Mouse (Mus musculus): ENCODE results near the gene AC124108.1. TPM values are rescaled to one million over a fixed set of nuclear protein-coding genes. Genes with fewer than 3 reads are reported as not detected.

Gene AC124108.1
- polyA plus RNA-seq (2015; fragmentation: Nextera tagmentation; extraction: Ambion mirVana), result not detected in 2 replicates

DNA sequence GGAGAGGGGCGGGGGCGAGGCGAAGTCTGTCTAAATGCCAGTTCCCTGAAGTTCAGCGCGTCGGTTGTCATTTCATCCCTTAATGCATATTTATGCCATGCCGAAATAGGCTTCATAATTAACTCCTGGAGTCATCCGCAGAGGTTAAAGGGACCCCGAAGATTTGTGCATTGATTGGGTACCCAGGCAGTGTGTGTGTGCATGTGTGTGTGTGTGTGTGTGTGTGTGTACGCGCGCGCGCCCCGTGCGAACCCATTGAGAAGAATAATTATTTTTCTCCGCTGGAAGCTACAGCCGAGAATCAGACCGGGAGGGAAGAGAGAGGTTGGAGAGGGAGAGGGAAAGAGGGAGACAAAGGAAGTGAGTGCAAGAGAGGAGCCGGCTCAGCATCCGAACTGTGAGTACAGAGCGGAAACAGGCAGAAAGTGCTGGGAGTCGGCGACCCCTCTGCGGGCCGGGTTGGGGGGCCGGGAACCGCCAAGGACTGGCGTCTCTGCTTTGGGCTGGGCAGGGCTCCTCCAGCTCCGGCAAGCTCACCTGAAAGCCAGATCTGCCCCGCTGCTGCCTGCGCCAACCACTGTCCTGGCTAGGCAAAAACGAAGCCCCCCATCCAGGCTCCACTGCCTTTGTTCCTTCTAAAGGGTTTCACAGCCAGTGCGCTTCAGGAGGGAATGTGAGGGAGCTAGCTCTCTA is at the start of gene AC124108.1, which contains the start of gene Lemd1:
Gene AC124108.1, plus strand, starts transcription at position 365 of the 693 bp plus-strand sequence.
Gene Lemd1, plus strand, starts transcription at position 339 of the 693 bp plus-strand sequence.
- Histone ChIP-seq H3K27me3 (replicated peaks; ENCODE audit: control insufficient read depth, insufficient read depth, low read length) (peaks cover 72% of the 10 kb centered on the region), H3K4me2 (replicated peaks; ENCODE audit: low read depth) (peak within 1 kb of the TSS; percentile 92), H3K9me3 (ENCODE audit: control insufficient read depth) (no peaks in the 10 kb centered on the region), H3K36me3 (ENCODE audit: control insufficient read depth, insufficient read depth) (no peaks in the 10 kb centered on the region), H3K9ac (ENCODE audit: low read depth, low read length) (0 out of 2 replicates have a peak within 1 kb of the TSS, but pooled peaks have one; percentile 7), H3K4me3 (ENCODE audit: low read depth, low read length) (peak within 1 kb of the TSS; percentile 54), H3K4me1 (replicated peaks; ENCODE audit: control insufficient read depth, insufficient read depth, low read length) (no peaks in the 10 kb centered on the region), H3K27ac (ENCODE audit: low read depth, low read length) (no peak within 1 kb of the TSS)
- TF ChIP-seq CTCF (IDR thresholded peaks at IDR 0.05; ENCODE audit: low read depth), result no peak
- 1% methylated on average over 34 of the region's 34 CpGs for WGBS
- no peak for ATAC-seq

DNA sequence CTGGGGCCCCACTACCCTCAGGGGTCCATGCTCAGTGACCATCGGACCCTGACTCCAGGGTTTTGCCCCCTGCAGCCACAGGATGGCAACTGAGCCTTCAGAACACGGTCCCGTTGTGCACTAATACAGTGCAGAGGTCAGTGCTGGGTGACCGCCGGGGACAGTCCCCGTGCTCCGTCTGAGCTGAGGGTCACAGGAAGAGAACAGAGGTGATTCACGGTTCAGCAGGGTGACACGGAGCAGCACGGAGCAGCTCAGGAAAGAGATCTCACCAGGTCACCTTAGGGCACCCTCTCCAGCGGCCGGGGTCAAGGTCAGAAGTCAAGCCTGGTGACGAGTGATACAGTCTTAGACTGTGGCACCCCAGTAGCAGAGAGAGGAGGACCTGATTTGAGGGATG is 49.5 kb upstream of the AC124108.1 start:
- Histone ChIP-seq H3K27me3 (replicated peaks; ENCODE audit: control insufficient read depth, insufficient read depth, low read length) (no peaks in the 10 kb centered on the region), H3K36me3 (ENCODE audit: control insufficient read depth, insufficient read depth) (no peaks in the 10 kb centered on the region), H3K9me3 (ENCODE audit: control insufficient read depth) (no peaks in the 10 kb centered on the region), H3K27ac (ENCODE audit: low read depth, low read length) (no peak overlapping the region), H3K4me1 (replicated peaks; ENCODE audit: control insufficient read depth, insufficient read depth, low read length) (peaks cover 3% of the 10 kb centered on the region; the same call in 1 of the 2 replicates), H3K9ac (ENCODE audit: low read depth, low read length) (no peak overlapping the region), H3K4me3 (ENCODE audit: low read depth, low read length) (no peak overlapping the region), H3K4me2 (replicated peaks; ENCODE audit: low read depth) (no peak overlapping the region)
- no peak for ATAC-seq
- no peak for TF ChIP-seq CTCF (IDR thresholded peaks at IDR 0.05; ENCODE audit: low read depth)
- WGBS, result 73% methylated on average over 13 of the region's 13 CpGs

DNA sequence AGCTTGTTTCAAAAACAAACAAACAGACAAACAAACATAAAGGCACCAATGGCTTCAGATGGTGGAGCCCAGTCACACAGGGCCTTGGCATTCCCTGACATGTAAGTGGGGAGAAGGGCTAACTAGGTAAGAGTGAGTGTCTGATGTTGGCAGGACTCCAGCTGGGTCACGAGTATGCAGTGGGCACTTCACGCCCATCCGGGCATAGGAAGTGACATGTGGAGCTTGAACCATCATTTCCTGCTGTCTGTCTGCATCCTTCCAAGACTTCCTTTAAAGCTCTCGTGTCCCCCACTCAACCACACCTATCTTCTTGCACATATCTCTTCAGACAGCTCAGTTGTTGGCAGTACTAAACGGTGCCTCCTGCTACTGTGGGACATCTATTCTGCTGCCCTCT is 48.2 kb upstream of the AC124108.1 start:
- no peaks in the 10 kb centered on the region for H3K9me3 ChIP-seq (ENCODE audit: control insufficient read depth)
- H3K36me3 ChIP-seq (ENCODE audit: control insufficient read depth, insufficient read depth), result no peaks in the 10 kb centered on the region
- H3K4me2 ChIP-seq (replicated peaks; ENCODE audit: low read depth), result no peak overlapping the region
- H3K27ac ChIP-seq (ENCODE audit: low read depth, low read length), result no peak overlapping the region
- H3K9ac ChIP-seq (ENCODE audit: low read depth, low read length), result no peak overlapping the region
- ATAC-seq, result no peak
- WGBS, result 43% methylated on average over 5 of the region's 5 CpGs
- no peak overlapping the region for H3K4me3 ChIP-seq (ENCODE audit: low read depth, low read length)
- peaks cover 3% of the 10 kb centered on the region; the same call in 1 of the 2 replicates for H3K4me1 ChIP-seq (replicated peaks; ENCODE audit: control insufficient read depth, insufficient read depth, low read length)
- no peak for TF ChIP-seq CTCF (IDR thresholded peaks at IDR 0.05; ENCODE audit: low read depth)
- no peaks in the 10 kb centered on the region for H3K27me3 ChIP-seq (replicated peaks; ENCODE audit: control insufficient read depth, insufficient read depth, low read length)

DNA sequence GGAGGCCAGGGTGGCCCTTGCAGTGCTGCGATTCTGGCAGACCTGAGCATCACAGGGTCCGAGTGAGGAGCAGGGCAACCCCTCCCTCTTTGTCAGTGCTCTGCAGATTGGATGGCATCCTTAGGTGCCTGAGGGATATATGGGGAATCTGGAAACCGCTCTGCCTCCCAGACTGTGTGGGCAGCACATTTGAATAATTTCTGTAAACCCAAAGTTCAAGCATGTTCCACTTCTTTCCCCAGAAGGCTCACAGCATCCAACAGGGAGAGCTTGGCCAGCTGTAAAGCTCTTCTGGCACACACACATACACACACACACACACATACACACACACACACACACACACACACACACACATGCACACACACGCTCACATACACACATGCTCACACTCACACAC is 47.5 kb upstream of the AC124108.1 start:
- H3K9ac ChIP-seq (ENCODE audit: low read depth, low read length), result no peak overlapping the region
- no peak overlapping the region for H3K4me2 ChIP-seq (replicated peaks; ENCODE audit: low read depth)
- no peaks in the 10 kb centered on the region for H3K9me3 ChIP-seq (ENCODE audit: control insufficient read depth)
- H3K4me3 ChIP-seq (ENCODE audit: low read depth, low read length), result no peak overlapping the region
- no peaks in the 10 kb centered on the region for H3K27me3 ChIP-seq (replicated peaks; ENCODE audit: control insufficient read depth, insufficient read depth, low read length)
- ATAC-seq, result no peak
- 0 out of 2 replicates have a peak, but pooled peaks cover 3% of the 10 kb centered on the region for H3K4me1 ChIP-seq (replicated peaks; ENCODE audit: control insufficient read depth, insufficient read depth, low read length)
- no peak overlapping the region for H3K27ac ChIP-seq (ENCODE audit: low read depth, low read length)
- no peak for TF ChIP-seq CTCF (IDR thresholded peaks at IDR 0.05; ENCODE audit: low read depth)
- no peaks in the 10 kb centered on the region for H3K36me3 ChIP-seq (ENCODE audit: control insufficient read depth, insufficient read depth)
- WGBS, result 77% methylated on average over 4 of the region's 4 CpGs

DNA sequence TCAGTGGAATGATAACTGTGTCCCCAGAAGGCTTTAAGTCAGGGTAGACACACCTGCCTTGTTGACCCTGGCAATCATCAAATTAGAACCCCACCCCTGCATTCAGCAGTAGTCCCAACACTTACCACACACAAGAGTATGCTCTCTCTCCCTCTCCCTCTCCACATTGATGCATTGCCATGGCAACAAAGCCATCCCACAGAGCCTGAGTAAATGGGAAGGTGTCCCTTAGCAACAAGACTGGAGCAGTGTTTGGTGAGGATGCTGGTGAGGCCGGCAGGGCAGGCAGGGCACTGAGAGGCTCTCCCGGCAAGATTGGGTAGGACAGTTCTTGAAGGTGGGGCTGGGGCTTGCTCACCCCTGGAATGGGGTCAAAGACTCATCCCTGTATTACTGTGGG is 47.0 kb upstream of the AC124108.1 start:
- Histone ChIP-seq H3K36me3 (ENCODE audit: control insufficient read depth, insufficient read depth) (no peaks in the 10 kb centered on the region), H3K4me3 (ENCODE audit: low read depth, low read length) (no peak overlapping the region), H3K4me1 (replicated peaks; ENCODE audit: control insufficient read depth, insufficient read depth, low read length) (0 out of 2 replicates have a peak, but pooled peaks cover 3% of the 10 kb centered on the region), H3K9me3 (ENCODE audit: control insufficient read depth) (no peaks in the 10 kb centered on the region), H3K9ac (ENCODE audit: low read depth, low read length) (no peak overlapping the region), H3K27me3 (replicated peaks; ENCODE audit: control insufficient read depth, insufficient read depth, low read length) (no peaks in the 10 kb centered on the region), H3K27ac (ENCODE audit: low read depth, low read length) (no peak overlapping the region), H3K4me2 (replicated peaks; ENCODE audit: low read depth) (no peak overlapping the region)
- no peak for ATAC-seq
- WGBS, result 21% methylated on average over 2 of the region's 2 CpGs
- TF ChIP-seq CTCF (IDR thresholded peaks at IDR 0.05; ENCODE audit: low read depth), result no peak

DNA sequence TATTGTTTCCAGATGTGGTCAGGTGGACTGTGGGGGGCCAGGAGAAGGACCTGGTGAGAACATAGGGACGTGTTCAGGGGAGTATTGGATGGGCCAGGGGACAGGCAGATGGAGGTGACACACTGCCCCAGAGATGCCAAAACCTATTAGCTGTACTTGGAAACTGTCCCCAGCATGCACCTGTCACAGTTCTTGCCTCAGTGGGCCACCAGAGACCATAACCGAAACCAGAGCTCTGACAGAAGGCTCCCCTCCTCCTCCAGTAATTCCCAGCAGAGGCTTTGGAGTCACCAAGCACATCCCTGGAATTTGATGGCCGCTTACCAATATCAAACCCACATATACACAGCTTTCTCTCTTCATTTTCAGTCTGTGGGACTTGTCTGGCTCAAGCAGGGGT is 46.4 kb upstream of the AC124108.1 start:
- H3K36me3 ChIP-seq (ENCODE audit: control insufficient read depth, insufficient read depth), result no peaks in the 10 kb centered on the region
- no peak for TF ChIP-seq CTCF (IDR thresholded peaks at IDR 0.05; ENCODE audit: low read depth)
- no peak for ATAC-seq
- H3K4me1 ChIP-seq (replicated peaks; ENCODE audit: control insufficient read depth, insufficient read depth, low read length), result 0 out of 2 replicates have a peak, but pooled peaks cover under 1% of the 10 kb centered on the region
- no peak overlapping the region for H3K27ac ChIP-seq (ENCODE audit: low read depth, low read length)
- no peak overlapping the region for H3K4me3 ChIP-seq (ENCODE audit: low read depth, low read length)
- 75% methylated on average over 3 of the region's 3 CpGs for WGBS
- H3K9me3 ChIP-seq (ENCODE audit: control insufficient read depth), result no peaks in the 10 kb centered on the region
- H3K27me3 ChIP-seq (replicated peaks; ENCODE audit: control insufficient read depth, insufficient read depth, low read length), result no peaks in the 10 kb centered on the region
- H3K9ac ChIP-seq (ENCODE audit: low read depth, low read length), result no peak overlapping the region
- H3K4me2 ChIP-seq (replicated peaks; ENCODE audit: low read depth), result no peak overlapping the region

Data from intestine, postnatal 0 days (tissue).